Mouse (Mus musculus) embryonic fibroblast, embryonic 13.5 days (primary cell): ENCODE measurements around the gene Sun2.

ENCODE experiments used
- CTCF ChIP-seq: IDR thresholded peaks from 2 replicates; pipeline ENCODE4 v1.5.1; 2011; ENCODE audit warnings: mild to moderate bottlenecking, control low read depth, low read length, moderate library complexity, borderline replicate concordance; ENCODE audit not compliant: insufficient read depth
- POLR2A ChIP-seq: IDR thresholded peaks from 2 replicates; pipeline ENCODE4 v1.6.1; 2011; ENCODE audit warnings: low read depth, mild to moderate bottlenecking, control low read depth, low read length, moderate library complexity

DNA sequence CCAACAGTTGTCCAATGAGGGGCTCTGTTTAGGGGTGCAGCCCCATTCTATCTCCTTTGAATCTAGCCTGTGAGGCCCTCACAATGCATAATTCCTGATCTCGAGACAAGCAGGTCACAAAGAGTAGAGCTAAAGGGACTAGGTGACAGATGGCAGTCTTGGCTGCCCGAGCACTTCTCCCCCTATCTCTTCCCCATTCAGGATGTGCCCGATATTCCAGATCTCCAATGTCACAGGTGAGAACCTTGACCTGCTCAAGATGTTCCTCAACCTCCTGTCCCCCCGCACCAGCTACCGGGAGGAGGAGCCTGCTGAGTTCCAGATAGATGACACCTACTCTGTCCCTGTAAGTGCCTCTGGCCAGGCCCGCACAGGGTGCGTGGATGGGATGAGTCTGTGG is 26.7 kb downstream of the Sun2 start:
- TF ChIP-seq CTCF (no peak), POLR2A (no peak)
